Mouse (Mus musculus) forebrain, postnatal 0 days (tissue): ENCODE results near the gene Stxbp1. TPM values are rescaled to one million over a fixed set of nuclear protein-coding genes. Genes with fewer than 3 reads are reported as not detected.
A peak's percentile ranks its signal among the peaks of the same experiment; 100 is the strongest.

ENCODE experiments used
- ATAC-seq: fragments of 200-750 bp; cut with Nextera tagmentation; 2 replicates; pipeline ENCODE4 v1.8.0; 2017; ENCODE audit warnings: mild to moderate bottlenecking, moderate library complexity
- DNase-seq: peaks from one replicate; pipeline ENCODE4 v3.0.0-alpha.2; 2015
- H3K27ac ChIP-seq: fragments of 300-500 bp; sonication (generic); 2 replicates; pipeline ENCODE4 v1.5.1; 2014; ENCODE audit warnings: low read depth, mild to moderate bottlenecking, antibody characterized with exemption, low read length, moderate library complexity, mixed read lengths
- H3K27me3 ChIP-seq: fragments of 300-500 bp; sonication (generic); 2 replicates; pipeline ENCODE4 v1.6.1; 2014; ENCODE audit warnings: mild to moderate bottlenecking, low read length, mixed read lengths; ENCODE audit not compliant: insufficient read depth
- H3K36me3 ChIP-seq: fragments of 300-500 bp; sonication (generic); 2 replicates; pipeline ENCODE4 v1.6.1; 2014; ENCODE audit warnings: mild to moderate bottlenecking, moderate library complexity; ENCODE audit not compliant: insufficient read depth
- H3K4me1 ChIP-seq: fragments of 300-500 bp; sonication (generic); 2 replicates; pipeline ENCODE4 v1.6.1; 2014; ENCODE audit warnings: antibody characterized with exemption; ENCODE audit not compliant: insufficient read depth
- H3K4me2 ChIP-seq: fragments of 300-500 bp; sonication (generic); 2 replicates; pipeline ENCODE4 v1.6.1; 2014; ENCODE audit warnings: low read depth, mild to moderate bottlenecking, moderate library complexity
- H3K4me3 ChIP-seq: fragments of 300-500 bp; sonication (generic); 2 replicates; pipeline ENCODE4 v1.5.1; 2014; ENCODE audit warnings: low read depth, low read length, mixed read lengths
- H3K9ac ChIP-seq: fragments of 300-500 bp; sonication (generic); 2 replicates; pipeline ENCODE4 v1.6.1; 2014; ENCODE audit warnings: mild to moderate bottlenecking
- H3K9me3 ChIP-seq: fragments of 300-500 bp; sonication (generic); 2 replicates; pipeline ENCODE4 v1.6.1; 2016; ENCODE audit warnings: low read length
- CTCF ChIP-seq: sonication (generic); IDR thresholded peaks from 2 replicates; pipeline ENCODE4 v1.5.1; 2016; ENCODE audit warnings: antibody characterized with exemption, control low read depth, low read depth
- WGBS: fragments of 180-500 bp; shearing (Covaris S2); extraction: QIAGEN DNeasy Blood & Tissue Kit; methylation state at CpG from one replicate; pipeline ENCODE4 v1.1.7; 2014; 5-methylcytosine and 5-hydroxymethylcytosine counted together
- polyA plus RNA-seq: library from polyadenylated mRNA; unstranded; fragments of >200 nt; fragmentation: Nextera tagmentation; extraction: Ambion mirVana; gene quantifications from 2 replicates; pipeline ENCODE4 v1.2.1, GENCODE M21; 2015
- total RNA-seq: library from RNA; depleted of rRNA; stranded (reverse); fragments of >200 nt; gene quantifications from 2 replicates; pipeline ENCODE4 v1.2.3, GENCODE M21; 2014

The Stxbp1 gene
- total and polyA plus RNA-seq, 2 experiments from 2014 or later, result 135 to 350 TPM

DNA sequence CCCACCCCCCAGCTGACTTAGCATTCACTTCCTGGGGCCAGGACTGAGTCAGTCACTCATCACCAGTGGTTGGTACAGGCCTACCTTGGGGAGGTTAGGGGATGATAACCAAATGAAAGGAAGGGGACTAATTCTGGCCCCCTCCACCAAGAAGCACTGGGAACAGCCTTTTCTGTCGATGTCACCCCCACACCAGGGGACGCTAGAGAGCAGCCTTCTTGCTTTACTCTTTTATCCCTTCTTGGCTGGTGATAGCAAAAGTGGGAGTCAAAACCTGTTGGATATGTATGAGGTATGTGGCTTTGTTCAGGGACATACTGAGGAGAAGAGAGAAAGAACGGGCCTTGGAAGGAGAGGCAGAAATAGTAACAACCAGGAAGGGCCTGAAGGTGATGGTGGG, 83.7 kb downstream of the Stxbp1 start:
- TF ChIP-seq CTCF, result peak; percentile 41
- Histone ChIP-seq H3K9ac (no peak overlapping the region), H3K4me2 (no peak overlapping the region), H3K36me3 (peaks cover 34% of the 10 kb centered on the region), H3K9me3 (no peaks in the 10 kb centered on the region), H3K4me1 (0 out of 2 replicates have a peak, but pooled peaks cover under 1% of the 10 kb centered on the region), H3K27ac (no peak overlapping the region), H3K4me3 (no peak overlapping the region), H3K27me3 (no peaks in the 10 kb centered on the region)
- no peak for DNase-seq
- WGBS, result 83% methylated on average over 3 of the region's 3 CpGs
- ATAC-seq, result no peak

- Histone ChIP-seq H3K4me1 (peaks cover 8% of the 10 kb centered on the region), H3K9me3 (no peaks in the 10 kb centered on the region), H3K4me2 (no peak overlapping the region), H3K4me3 (no peak overlapping the region), H3K27me3 (no peaks in the 10 kb centered on the region), H3K36me3 (peaks cover 34% of the 10 kb centered on the region), H3K9ac (no peak overlapping the region), H3K27ac (no peak overlapping the region)
- no peak for TF ChIP-seq CTCF
- 69% methylated on average over 4 of the region's 4 CpGs for WGBS
- ATAC-seq, result no peak
- DNase-seq, result no peak
Observed at GRCm38 (mm10) chr2:32761859-32762258, 85.2 kb downstream of the Stxbp1 start.

GRCm38 (mm10) chr2:32761361-32761760, 85.7 kb downstream of the Stxbp1 start:
- no peak for DNase-seq
- Histone ChIP-seq H3K36me3 (peaks cover 34% of the 10 kb centered on the region), H3K9ac (no peak overlapping the region), H3K27ac (no peak overlapping the region), H3K4me1 (peaks cover 8% of the 10 kb centered on the region), H3K4me3 (no peak overlapping the region), H3K27me3 (no peaks in the 10 kb centered on the region), H3K9me3 (no peaks in the 10 kb centered on the region), H3K4me2 (no peak overlapping the region)
- TF ChIP-seq CTCF, result no peak
- 89% methylated on average over 14 of the region's 14 CpGs for WGBS
- no peak for ATAC-seq

DNA sequence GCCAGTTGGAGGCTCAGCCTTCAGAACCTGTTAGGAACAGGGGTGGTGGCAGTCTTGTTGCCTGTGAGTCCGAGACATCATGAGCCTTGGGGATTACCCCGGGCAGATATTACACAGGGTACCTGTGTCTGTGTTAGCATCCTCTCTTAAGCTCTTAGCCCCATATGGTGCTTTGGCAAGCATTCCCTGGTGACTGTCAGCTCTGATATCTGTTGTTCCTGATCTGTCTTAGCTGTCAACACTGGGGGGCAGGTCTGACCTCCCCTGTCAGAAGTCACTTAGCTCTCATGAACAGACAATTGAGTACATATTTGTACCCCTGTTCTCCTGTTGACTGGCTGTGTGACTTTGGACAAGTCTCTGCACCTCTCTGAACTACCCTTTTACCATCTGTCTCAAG, 88.0 kb downstream of the Stxbp1 start:
- DNase-seq (no peak), ATAC-seq (no peak)
- H3K4me3 ChIP-seq, result no peak overlapping the region
- H3K4me2 ChIP-seq, result no peak overlapping the region
- peaks cover 46% of the 10 kb centered on the region for H3K36me3 ChIP-seq
- no peaks in the 10 kb centered on the region for H3K9me3 ChIP-seq
- H3K4me1 ChIP-seq, result peaks cover 8% of the 10 kb centered on the region
- H3K27ac ChIP-seq, result no peak overlapping the region
- no peak for TF ChIP-seq CTCF
- no peaks in the 10 kb centered on the region for H3K27me3 ChIP-seq
- 88% methylated on average over 2 of the region's 2 CpGs for WGBS
- no peak overlapping the region for H3K9ac ChIP-seq

DNA sequence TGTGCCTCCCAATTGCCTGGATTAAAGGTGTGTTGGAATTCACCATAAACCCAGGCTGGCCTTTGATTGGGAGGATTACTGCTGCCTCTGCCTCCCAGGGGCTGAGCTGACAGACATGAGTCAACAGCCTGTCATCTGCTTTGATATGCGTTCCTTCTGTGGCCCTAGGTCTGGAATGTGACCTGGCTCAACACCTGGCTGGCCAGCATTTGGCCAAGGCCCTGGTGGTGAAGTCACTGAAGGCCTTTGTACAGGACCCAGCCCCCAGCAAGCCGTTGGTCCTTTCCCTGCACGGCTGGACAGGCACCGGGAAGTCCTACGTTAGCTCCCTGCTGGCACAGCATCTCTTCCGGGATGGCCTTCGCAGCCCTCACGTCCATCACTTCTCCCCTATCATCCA, 88.5 kb downstream of the Stxbp1 start:
- Histone ChIP-seq H3K27me3 (no peaks in the 10 kb centered on the region), H3K36me3 (peaks cover 50% of the 10 kb centered on the region), H3K4me1 (peaks cover 8% of the 10 kb centered on the region), H3K4me3 (no peak overlapping the region), H3K27ac (no peak overlapping the region), H3K4me2 (peak overlapping the region; percentile 62; the same call in 1 of the 2 replicates), H3K9ac (no peak overlapping the region), H3K9me3 (no peaks in the 10 kb centered on the region)
- DNase-seq (no peak), ATAC-seq (no peak)
- TF ChIP-seq CTCF, result no peak
- 83% methylated on average over 8 of the region's 8 CpGs for whole genome bisulfite sequencing

DNA sequence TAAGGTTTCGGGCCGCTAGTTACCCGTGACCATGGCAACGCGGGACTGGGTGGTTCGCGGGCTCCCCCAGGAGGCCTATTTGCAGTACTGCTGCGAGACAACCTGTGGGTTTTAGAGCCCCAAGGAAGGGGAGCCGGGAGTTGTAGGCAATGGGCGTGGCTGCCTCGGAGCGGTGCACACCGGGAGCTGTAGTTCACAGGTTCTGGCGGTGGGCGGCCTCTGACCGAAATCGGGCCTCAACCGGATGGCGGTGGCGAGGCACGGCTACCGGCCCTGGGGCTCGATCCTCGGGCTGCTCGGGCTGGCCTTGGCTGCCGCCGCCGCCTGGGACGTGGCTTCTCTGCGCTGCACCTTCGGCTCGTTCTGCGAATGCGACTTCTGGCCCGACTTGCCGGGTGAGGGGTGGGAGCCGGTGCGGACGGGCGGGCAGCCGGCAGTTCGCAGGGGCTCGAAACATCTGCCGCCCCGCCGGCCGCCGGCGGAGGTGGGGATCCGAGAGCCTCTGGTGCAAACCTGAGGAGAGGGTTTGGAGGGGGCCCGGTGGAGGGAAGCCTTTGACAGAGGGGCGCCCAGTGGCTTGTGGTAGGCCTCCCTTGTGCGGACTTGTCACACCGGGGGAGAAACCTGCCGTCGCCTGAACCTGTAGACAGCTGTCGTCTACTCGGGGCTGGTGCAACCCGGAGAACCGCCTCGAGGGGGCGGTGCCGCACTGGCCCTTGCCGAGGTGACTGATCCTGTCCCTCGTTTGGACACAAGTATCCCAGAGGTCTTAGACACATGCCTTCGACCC, 89.8 kb downstream of the Stxbp1 start, which contains the start of gene Tor2a:
Tor2a (plus strand) TSS at position 179 of the 790 bp plus-strand sequence.
- WGBS, result 3% methylated on average over 64 of the region's 66 CpGs

GRCm38 (mm10) chr2:32756674-32757055, 90.4 kb downstream of the Stxbp1 start:
- Histone ChIP-seq H3K27ac (no peak overlapping the region), H3K4me3 (0 out of 2 replicates have a peak overlapping the region, but pooled peaks have one; percentile 64), H3K4me2 (no peak overlapping the region), H3K36me3 (peaks cover 50% of the 10 kb centered on the region), H3K9me3 (no peaks in the 10 kb centered on the region), H3K27me3 (no peaks in the 10 kb centered on the region), H3K4me1 (peaks cover 8% of the 10 kb centered on the region), H3K9ac (no peak overlapping the region)
- WGBS, result 16% methylated on average over 5 of the region's 6 CpGs
- ATAC-seq, result peak; percentile 10
- TF ChIP-seq CTCF, result no peak
- DNase-seq, result no peak

More for the DNA sequence above, 89.8 kb downstream of the Stxbp1 start, which contains the start of gene Tor2a:
- Histone ChIP-seq H3K4me3 (peak within 1 kb of the TSS; percentile 64), H3K4me1 (peaks cover 8% of the 10 kb centered on the region), H3K27ac (peak within 1 kb of the TSS; percentile 89), H3K9ac (peak within 1 kb of the TSS; percentile 92), H3K27me3 (no peaks in the 10 kb centered on the region), H3K9me3 (no peaks in the 10 kb centered on the region), H3K4me2 (peak within 1 kb of the TSS; percentile 62), H3K36me3 (peaks cover 50% of the 10 kb centered on the region)
- ATAC-seq (peak; percentile 98), DNase-seq (peak; percentile 98)
- peak; percentile 94 for TF ChIP-seq CTCF
